Mouse (Mus musculus): Measurements from ENCODE around the gene Rasl12. TPM values are rescaled to one million over a fixed set of nuclear protein-coding genes. Genes with fewer than 3 reads are reported as not detected.

The Rasl12 gene
- polyA plus RNA-seq, 1 experiment from 2014 or later: 10.4 TPM

GRCm38 (mm10) chr9:65430401-65430800 is 32.1 kb downstream of the Rasl12 start:
- Histone ChIP-seq H3K27ac (no peak overlapping the region), H3K9me3 (replicated peaks; ENCODE audit: low read length) (no peaks in the 10 kb centered on the region), H3K4me1 (replicated peaks; ENCODE audit: insufficient read depth, low read length) (no peaks in the 10 kb centered on the region), H3K27me3 (ENCODE audit: insufficient read depth, low read length) (no peaks in the 10 kb centered on the region), H3K4me3 (replicated peaks; ENCODE audit: low read depth, low read length) (no peak overlapping the region), H3K4me2 (ENCODE audit: low read length) (no peak overlapping the region), H3K36me3 (ENCODE audit: insufficient read depth, low read length) (no peaks in the 10 kb centered on the region), H3K9ac (ENCODE audit: low read depth, low read length) (no peak overlapping the region)
- TF ChIP-seq CTCF (IDR thresholded peaks at IDR 0.05; ENCODE audit: low read depth): no peak
- ATAC-seq (replicated peaks; ENCODE audit: low FRiP score, low read depth) (no peak), DNase-seq (ENCODE audit: low spot score) (no peak)

- Histone ChIP-seq H3K4me1 (replicated peaks; ENCODE audit: insufficient read depth, low read length) (no peaks in the 10 kb centered on the region), H3K9ac (ENCODE audit: low read depth, low read length) (no peak overlapping the region), H3K36me3 (ENCODE audit: insufficient read depth, low read length) (no peaks in the 10 kb centered on the region), H3K27ac (no peak overlapping the region), H3K9me3 (replicated peaks; ENCODE audit: low read length) (no peaks in the 10 kb centered on the region), H3K4me3 (replicated peaks; ENCODE audit: low read depth, low read length) (no peak overlapping the region), H3K27me3 (ENCODE audit: insufficient read depth, low read length) (no peaks in the 10 kb centered on the region), H3K4me2 (ENCODE audit: low read length) (no peak overlapping the region)
- WGBS: 87% methylated on average over 5 of the region's 5 CpGs
- no peak for TF ChIP-seq CTCF (IDR thresholded peaks at IDR 0.05; ENCODE audit: low read depth)
- DNase-seq (ENCODE audit: low spot score) (no peak), ATAC-seq (replicated peaks; ENCODE audit: low FRiP score, low read depth) (no peak)
Measured at GRCm38 (mm10) chr9:65430921-65431320, 32.6 kb downstream of the Rasl12 start.

- no peaks in the 10 kb centered on the region for H3K4me1 ChIP-seq (replicated peaks; ENCODE audit: insufficient read depth, low read length)
- no peak overlapping the region for H3K9ac ChIP-seq (ENCODE audit: low read depth, low read length)
- H3K4me3 ChIP-seq (replicated peaks; ENCODE audit: low read depth, low read length): no peak overlapping the region
- no peaks in the 10 kb centered on the region for H3K9me3 ChIP-seq (replicated peaks; ENCODE audit: low read length)
- DNase-seq (ENCODE audit: low spot score) (peak; percentile 90), ATAC-seq (replicated peaks; ENCODE audit: low FRiP score, low read depth) (no peak)
- no peak overlapping the region for H3K27ac ChIP-seq
- no peaks in the 10 kb centered on the region for H3K27me3 ChIP-seq (ENCODE audit: insufficient read depth, low read length)
- H3K36me3 ChIP-seq (ENCODE audit: insufficient read depth, low read length): no peaks in the 10 kb centered on the region
- H3K4me2 ChIP-seq (ENCODE audit: low read length): no peak overlapping the region
- 3% methylated on average over 3 of the region's 3 CpGs for WGBS
- peak; percentile 91 for TF ChIP-seq CTCF (IDR thresholded peaks at IDR 0.05; ENCODE audit: low read depth)
Measured at GRCm38 (mm10) chr9:65432236-65432635, 33.9 kb downstream of the Rasl12 start.

GRCm38 (mm10) chr9:65434140-65434539 is 35.8 kb downstream of the Rasl12 start:
- Histone ChIP-seq H3K9ac (ENCODE audit: low read depth, low read length) (no peak overlapping the region), H3K4me3 (replicated peaks; ENCODE audit: low read depth, low read length) (no peak overlapping the region), H3K4me2 (ENCODE audit: low read length) (no peak overlapping the region), H3K27ac (no peak overlapping the region), H3K27me3 (ENCODE audit: insufficient read depth, low read length) (no peaks in the 10 kb centered on the region), H3K36me3 (ENCODE audit: insufficient read depth, low read length) (no peaks in the 10 kb centered on the region), H3K4me1 (replicated peaks; ENCODE audit: insufficient read depth, low read length) (no peaks in the 10 kb centered on the region), H3K9me3 (replicated peaks; ENCODE audit: low read length) (no peaks in the 10 kb centered on the region)
- 74% methylated on average over 5 of the region's 5 CpGs for WGBS
- peak; percentile 69 for TF ChIP-seq CTCF (IDR thresholded peaks at IDR 0.05; ENCODE audit: low read depth)
- no peak for ATAC-seq (replicated peaks; ENCODE audit: low FRiP score, low read depth)
- DNase-seq (ENCODE audit: low spot score): peak; percentile 58

- no peaks in the 10 kb centered on the region for H3K27me3 ChIP-seq (ENCODE audit: insufficient read depth, low read length)
- H3K4me3 ChIP-seq (replicated peaks; ENCODE audit: low read depth, low read length): no peak overlapping the region
- H3K4me1 ChIP-seq (replicated peaks; ENCODE audit: insufficient read depth, low read length): no peaks in the 10 kb centered on the region
- no peak for TF ChIP-seq CTCF (IDR thresholded peaks at IDR 0.05; ENCODE audit: low read depth)
- no peak overlapping the region for H3K9ac ChIP-seq (ENCODE audit: low read depth, low read length)
- 71% methylated on average over 4 of the region's 4 CpGs for WGBS
- H3K36me3 ChIP-seq (ENCODE audit: insufficient read depth, low read length): 0 out of 2 replicates have a peak, but pooled peaks cover 3% of the 10 kb centered on the region
- DNase-seq (ENCODE audit: low spot score) (no peak), ATAC-seq (replicated peaks; ENCODE audit: low FRiP score, low read depth) (no peak)
- H3K4me2 ChIP-seq (ENCODE audit: low read length): no peak overlapping the region
- no peaks in the 10 kb centered on the region for H3K9me3 ChIP-seq (replicated peaks; ENCODE audit: low read length)
- H3K27ac ChIP-seq: no peak overlapping the region
Measured at GRCm38 (mm10) chr9:65435211-65435610, 36.9 kb downstream of the Rasl12 start.

- TF ChIP-seq CTCF (IDR thresholded peaks at IDR 0.05; ENCODE audit: low read depth): no peak
- ATAC-seq (replicated peaks; ENCODE audit: low FRiP score, low read depth) (peak; percentile 87), DNase-seq (ENCODE audit: low spot score) (peak; percentile 95)
- H3K4me3 ChIP-seq (replicated peaks; ENCODE audit: low read depth, low read length): peak within 1 kb of the TSS; percentile 95
- H3K27ac ChIP-seq: no peak within 1 kb of the TSS
- H3K36me3 ChIP-seq (ENCODE audit: insufficient read depth, low read length): 0 out of 2 replicates have a peak, but pooled peaks cover 9% of the 10 kb centered on the region
- WGBS: under 1% methylated on average over 54 of the region's 54 CpGs
- H3K9ac ChIP-seq (ENCODE audit: low read depth, low read length): peak within 1 kb of the TSS; percentile 82
- no peaks in the 10 kb centered on the region for H3K9me3 ChIP-seq (replicated peaks; ENCODE audit: low read length)
- H3K4me2 ChIP-seq (ENCODE audit: low read length): peak within 1 kb of the TSS; percentile 92
- H3K4me1 ChIP-seq (replicated peaks; ENCODE audit: insufficient read depth, low read length): no peaks in the 10 kb centered on the region
- H3K27me3 ChIP-seq (ENCODE audit: insufficient read depth, low read length): no peaks in the 10 kb centered on the region
Measured at GRCm38 (mm10) chr9:65435671-65436301, 37.5 kb downstream of the Rasl12 start, which contains the start of gene Mtfmt. Gene Mtfmt, plus strand, starts transcription at chr9:65435782.

GRCm38 (mm10) chr9:65444692-65445091 is 46.4 kb downstream of the Rasl12 start:
- DNase-seq (ENCODE audit: low spot score): no peak
- H3K27me3 ChIP-seq (ENCODE audit: insufficient read depth, low read length): no peaks in the 10 kb centered on the region
- no peaks in the 10 kb centered on the region for H3K4me1 ChIP-seq (replicated peaks; ENCODE audit: insufficient read depth, low read length)
- WGBS: 89% methylated on average over 4 of the region's 4 CpGs
- peak; percentile 47 for TF ChIP-seq CTCF (IDR thresholded peaks at IDR 0.05; ENCODE audit: low read depth)
- no peak overlapping the region for H3K9ac ChIP-seq (ENCODE audit: low read depth, low read length)
- no peak overlapping the region for H3K27ac ChIP-seq
- no peaks in the 10 kb centered on the region for H3K9me3 ChIP-seq (replicated peaks; ENCODE audit: low read length)
- H3K4me2 ChIP-seq (ENCODE audit: low read length): no peak overlapping the region
- H3K4me3 ChIP-seq (replicated peaks; ENCODE audit: low read depth, low read length): no peak overlapping the region
- peaks cover 45% of the 10 kb centered on the region; the same call in 1 of the 2 replicates for H3K36me3 ChIP-seq (ENCODE audit: insufficient read depth, low read length)
- no peak for ATAC-seq (replicated peaks; ENCODE audit: low FRiP score, low read depth)

Data from kidney, postnatal 0 days (tissue).